Mouse (Mus musculus) erythroblast, embryonic 14.5 days (primary cell): ENCODE measurements around the gene Dedd2.

Experiments used
- GATA1 ChIP-seq: IDR thresholded peaks from 2 replicates; pipeline ENCODE4 v1.6.1; 2012; ENCODE audit warnings: low read length, inconsistent platforms, mixed read lengths
- TAL1 ChIP-seq: IDR thresholded peaks from 3 replicates; pipeline ENCODE4 v1.6.1; 2012; ENCODE audit warnings: low read length, inconsistent platforms, mixed read lengths

- TF ChIP-seq GATA1, result no peak
- no peak for TF ChIP-seq TAL1
Measured at GRCm38 (mm10) chr7:25246079-25246758, 25.8 kb upstream of the Dedd2 start.
